Mouse (Mus musculus) ovary, adult 18-20 months (tissue): ENCODE results near the gene C87436.
A peak's percentile ranks its signal among the peaks of the same experiment; 100 is the strongest.
"Not testable (repeated sequence)": the region's sequence is repeated elsewhere in the genome, so short reads cannot be mapped to it uniquely, and the experiment has no call there.

Experiments
- DNase-seq: peaks from one replicate; pipeline ENCODE4 v3.0.0; 2022; ENCODE audit warnings: low spot score, mixed read lengths

Gene C87436

GRCm38 (mm10) chr6:86481871-86482270 lies 43.7 kb downstream of the C87436 start:
- no peak for DNase-seq

GRCm38 (mm10) chr6:86485943-86486640 lies 47.9 kb downstream of the C87436 start:
- no peak for DNase-seq

GRCm38 (mm10) chr6:86487358-86488148 lies 49.4 kb downstream of the C87436 start:
- DNase-seq: peak; percentile 79

GRCm38 (mm10) chr6:86488149-86488485 lies 49.9 kb downstream of the C87436 start:
- no peak for DNase-seq

- DNase-seq: no peak
Measured at GRCm38 (mm10) chr6:86489945-86490344, 51.8 kb downstream of the C87436 start.

- DNase-seq: not testable (repeated sequence)
Measured at GRCm38 (mm10) chr6:86490413-86490812, 52.2 kb downstream of the C87436 start.

GRCm38 (mm10) chr6:86493469-86494263 lies 55.5 kb downstream of the C87436 start:
- DNase-seq: no peak

- DNase-seq: no peak
Measured at GRCm38 (mm10) chr6:86494767-86495166, 56.6 kb downstream of the C87436 start.

- DNase-seq: no peak
Measured at GRCm38 (mm10) chr6:86495661-86496060, 57.5 kb downstream of the C87436 start.

GRCm38 (mm10) chr6:86496127-86496526 lies 58.0 kb downstream of the C87436 start:
- DNase-seq: no peak

GRCm38 (mm10) chr6:86496585-86496984 lies 58.4 kb downstream of the C87436 start:
- no peak for DNase-seq

- peak; percentile 60 for DNase-seq
Measured at GRCm38 (mm10) chr6:86497071-86497815, 59.1 kb downstream of the C87436 start.

- DNase-seq: no peak
Measured at GRCm38 (mm10) chr6:86497942-86498732, 60.0 kb downstream of the C87436 start.

- no peak for DNase-seq
Measured at GRCm38 (mm10) chr6:86499571-86500109, 61.5 kb downstream of the C87436 start.

GRCm38 (mm10) chr6:86503513-86503912 lies 65.3 kb downstream of the C87436 start:
- DNase-seq: no peak

GRCm38 (mm10) chr6:86505671-86506070 lies 67.5 kb downstream of the C87436 start:
- DNase-seq: no peak

GRCm38 (mm10) chr6:86506309-86506708 lies 68.1 kb downstream of the C87436 start:
- no peak for DNase-seq

GRCm38 (mm10) chr6:86507116-86507515 lies 68.9 kb downstream of the C87436 start:
- DNase-seq: no peak

- no peak for DNase-seq
Measured at GRCm38 (mm10) chr6:86508736-86509135, 70.6 kb downstream of the C87436 start.

- no peak for DNase-seq
Measured at GRCm38 (mm10) chr6:86509194-86509865, 71.2 kb downstream of the C87436 start.
